Mouse (Mus musculus): Measurements from ENCODE around the gene Cxcl17.

Gene Cxcl17

DNA sequence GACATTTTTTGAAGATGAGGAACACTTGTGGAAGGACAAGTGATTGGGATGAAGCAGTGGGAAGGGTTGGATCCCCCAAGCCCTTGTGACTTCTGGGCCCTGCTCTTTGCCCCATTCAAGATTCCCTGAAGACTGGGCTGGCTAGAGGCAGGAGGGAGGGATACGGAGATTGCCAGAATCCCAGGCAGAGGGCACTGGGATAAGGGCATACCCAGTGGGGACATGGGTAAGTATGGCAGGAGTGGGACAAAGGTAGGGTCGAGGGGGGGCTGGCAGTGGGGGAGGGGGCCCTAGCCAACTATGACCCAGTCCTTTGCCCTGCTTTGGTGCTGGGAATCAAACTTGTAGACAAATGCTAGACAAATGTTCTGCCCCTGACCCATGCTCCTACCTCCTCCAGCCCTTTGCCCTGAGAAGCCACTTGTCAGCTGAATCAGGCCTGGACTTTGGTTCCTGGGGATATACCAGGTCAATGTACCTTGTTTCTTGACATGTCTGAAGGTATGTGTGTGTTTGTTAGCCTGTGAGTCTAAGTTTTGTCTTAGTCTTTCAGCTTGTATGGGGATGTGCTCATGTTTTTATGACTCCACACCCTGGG, 20.7 kb downstream of the Cxcl17 start:
- DNase-seq (ENCODE audit: extremely low spot score, low spot score): no peak

DNA sequence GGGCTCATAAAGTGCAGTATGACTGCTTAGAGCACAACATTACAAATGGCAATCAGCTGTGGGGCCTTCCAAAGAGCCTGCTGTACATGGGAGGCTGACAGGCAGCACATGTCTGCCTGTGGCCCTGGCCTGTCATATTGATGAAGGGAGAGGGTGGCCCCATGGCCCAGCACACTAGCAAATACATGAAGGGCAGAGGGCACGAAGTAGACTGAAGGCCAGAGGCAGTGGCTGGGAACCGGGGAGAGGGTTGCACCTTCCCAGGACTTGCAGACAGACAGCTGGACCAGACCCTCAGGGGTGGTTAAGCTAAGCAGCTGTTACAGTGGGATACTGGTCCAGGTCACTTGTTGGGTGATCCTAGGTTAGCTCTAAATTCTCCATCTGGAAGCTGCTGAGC, 21.7 kb downstream of the Cxcl17 start:
- DNase-seq (ENCODE audit: extremely low spot score, low spot score): no peak

DNA sequence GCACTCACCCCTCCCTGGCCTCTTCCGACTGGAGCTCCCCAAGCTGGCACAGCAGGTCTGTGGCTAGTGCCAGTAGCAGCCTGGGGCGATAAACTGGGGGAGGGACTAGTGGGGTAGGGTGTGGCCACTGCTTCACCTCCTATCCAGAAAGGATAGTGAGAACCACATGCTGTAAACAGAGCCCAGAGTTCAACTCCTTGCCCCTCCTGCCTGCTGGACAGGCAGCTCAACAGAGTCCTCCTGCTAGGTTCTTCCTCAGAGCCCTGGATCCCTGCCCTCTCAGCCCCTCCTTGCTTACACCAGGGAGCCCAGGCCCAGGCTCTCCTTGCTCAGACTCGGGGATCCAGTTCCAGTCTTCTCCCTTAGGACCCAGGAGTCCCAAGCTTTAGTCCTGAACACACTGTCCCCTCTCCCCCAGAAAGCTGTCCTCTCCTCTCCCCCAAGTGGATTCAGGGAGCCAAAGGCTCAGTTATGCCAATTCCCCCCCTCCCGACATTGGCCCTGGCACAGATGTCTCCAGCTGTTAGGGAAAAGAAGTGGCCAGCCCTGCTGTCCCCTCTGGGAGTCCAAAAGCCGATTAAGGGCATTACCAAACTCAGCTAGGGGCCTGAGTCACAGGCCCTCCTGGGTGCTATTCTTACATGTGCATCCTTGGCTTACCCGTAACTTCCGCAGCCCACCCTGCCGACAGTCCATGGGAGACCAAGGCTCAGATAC, 22.5 kb downstream of the Cxcl17 start:
- DNase-seq (ENCODE audit: extremely low spot score, low spot score): no peak

DNA sequence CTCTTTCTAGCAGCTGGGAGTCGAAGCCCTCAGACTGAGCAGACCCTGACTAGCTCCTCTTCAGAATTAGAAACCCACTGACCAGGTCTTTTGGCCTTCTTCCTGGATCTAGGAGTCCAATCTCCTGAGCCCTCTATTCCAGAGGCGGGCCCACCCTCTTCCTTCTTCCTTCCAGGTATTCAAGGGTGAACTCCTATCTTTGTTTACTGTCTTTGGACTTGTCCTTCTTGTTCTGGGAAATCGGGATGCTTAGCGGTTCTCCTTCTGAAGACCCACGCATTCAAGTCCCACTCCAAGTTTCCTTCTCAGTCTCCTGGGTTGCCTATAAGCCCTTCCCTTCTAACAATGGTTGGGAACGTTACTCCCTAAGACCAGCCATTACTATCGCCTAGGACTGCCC, 23.8 kb downstream of the Cxcl17 start:
- no peak for DNase-seq (ENCODE audit: extremely low spot score, low spot score)

DNA sequence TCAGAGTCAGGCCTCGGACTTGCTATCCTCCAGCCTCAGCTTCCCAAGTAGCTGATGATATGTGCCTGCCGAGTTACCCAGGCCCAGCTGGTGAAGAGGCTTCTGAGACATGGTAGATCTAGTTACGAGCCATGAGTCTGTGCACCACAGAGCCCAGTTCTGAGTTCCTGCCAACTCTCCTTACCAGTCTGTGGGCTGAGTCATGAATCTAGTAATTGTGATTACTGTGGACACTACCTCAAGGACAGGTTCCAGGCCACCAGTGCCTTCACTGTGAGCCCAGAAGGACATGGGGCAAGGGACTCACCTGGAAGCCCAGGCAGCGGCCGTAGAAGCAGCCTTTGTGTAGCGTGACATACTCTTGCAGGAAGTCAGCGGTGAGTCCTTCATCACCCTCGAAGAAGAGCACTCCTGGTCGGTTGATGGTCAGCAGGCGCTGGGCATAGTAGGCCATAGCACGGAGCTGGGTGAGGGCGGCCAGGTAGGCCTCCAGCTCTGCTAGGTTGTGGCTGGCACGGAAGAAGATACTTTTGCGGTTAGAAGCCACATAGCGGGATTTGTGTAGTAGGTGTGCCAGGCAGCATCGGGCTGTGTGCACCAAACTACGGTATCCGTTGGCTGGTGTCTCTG, 24.8 kb downstream of the Cxcl17 start:
- no peak for DNase-seq (ENCODE audit: extremely low spot score, low spot score)

DNA sequence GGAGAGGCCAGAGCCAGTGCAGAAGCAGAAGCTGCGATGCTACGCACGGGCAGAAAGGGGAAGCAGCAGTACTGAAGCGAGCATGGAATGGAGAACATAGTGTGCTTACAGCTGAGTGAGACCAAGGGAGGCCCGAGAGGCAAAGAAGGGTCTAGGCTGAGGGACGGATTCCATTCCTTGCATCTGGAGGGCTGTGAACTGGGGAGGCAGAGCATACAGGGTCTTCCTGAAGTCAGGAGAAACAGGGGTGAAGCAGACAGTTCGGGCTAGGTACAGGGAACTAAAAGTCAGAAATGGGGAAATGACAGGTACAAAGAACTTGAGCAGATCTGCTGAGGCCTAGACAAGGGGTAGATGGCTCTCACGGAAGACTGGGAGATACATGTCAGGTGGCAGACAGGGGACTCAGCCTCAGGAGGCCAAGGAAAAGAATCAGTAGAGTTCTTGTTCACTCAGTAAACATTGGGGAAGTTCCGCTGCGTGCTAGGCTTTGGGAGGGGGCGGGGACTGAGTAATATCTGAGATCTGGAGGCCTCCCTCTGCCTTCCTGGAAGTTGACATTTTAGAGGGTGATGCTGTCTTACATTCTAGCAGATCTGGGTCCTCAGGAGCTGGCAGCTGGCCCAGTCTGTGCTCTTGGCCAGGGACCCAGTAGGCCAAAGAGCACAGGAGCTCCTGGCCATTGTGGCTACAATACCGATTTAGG, 26.7 kb downstream of the Cxcl17 start:
- DNase-seq (ENCODE audit: extremely low spot score, low spot score): no peak

DNA sequence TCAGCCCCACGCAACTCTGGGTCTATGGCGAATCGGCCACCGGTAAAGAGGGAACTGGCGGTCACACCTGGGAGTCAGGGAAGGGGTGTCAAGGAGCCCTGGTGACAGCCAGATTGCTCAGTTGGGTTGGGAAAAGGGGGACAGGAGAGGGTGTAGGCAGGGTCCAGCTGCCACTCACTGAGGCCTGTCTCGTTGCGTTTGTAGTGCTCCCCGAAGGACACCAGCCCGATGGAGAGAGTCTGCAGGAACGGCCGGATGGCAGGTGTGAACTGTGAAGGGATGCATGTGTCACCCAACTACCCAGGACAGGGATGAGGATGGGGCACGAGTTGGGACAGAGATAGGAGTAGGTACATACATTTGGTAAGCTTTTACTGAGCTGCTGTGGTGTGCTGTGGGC, 27.4 kb downstream of the Cxcl17 start:
- DNase-seq (ENCODE audit: extremely low spot score, low spot score): no peak

DNA sequence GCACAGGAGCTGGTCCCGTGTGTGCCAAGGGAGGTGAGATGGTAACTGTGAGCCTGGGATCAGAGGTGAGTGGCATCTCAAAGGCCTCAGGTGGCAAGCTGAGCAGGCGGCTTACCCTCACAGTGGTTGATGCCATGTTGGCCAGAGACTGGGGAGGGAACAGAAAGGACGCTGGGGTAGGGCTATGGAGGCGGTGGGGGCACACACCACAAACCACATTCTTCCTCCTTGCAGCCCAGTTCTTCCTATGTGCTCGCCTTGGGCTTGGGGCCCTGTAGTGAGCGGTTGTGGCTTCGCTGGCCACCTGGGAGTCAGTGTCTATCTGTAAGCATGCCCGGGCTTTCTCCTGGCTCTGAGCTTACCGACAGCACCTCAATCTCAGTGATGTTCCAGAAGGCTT, 27.9 kb downstream of the Cxcl17 start:
- DNase-seq (ENCODE audit: extremely low spot score, low spot score): no peak

DNA sequence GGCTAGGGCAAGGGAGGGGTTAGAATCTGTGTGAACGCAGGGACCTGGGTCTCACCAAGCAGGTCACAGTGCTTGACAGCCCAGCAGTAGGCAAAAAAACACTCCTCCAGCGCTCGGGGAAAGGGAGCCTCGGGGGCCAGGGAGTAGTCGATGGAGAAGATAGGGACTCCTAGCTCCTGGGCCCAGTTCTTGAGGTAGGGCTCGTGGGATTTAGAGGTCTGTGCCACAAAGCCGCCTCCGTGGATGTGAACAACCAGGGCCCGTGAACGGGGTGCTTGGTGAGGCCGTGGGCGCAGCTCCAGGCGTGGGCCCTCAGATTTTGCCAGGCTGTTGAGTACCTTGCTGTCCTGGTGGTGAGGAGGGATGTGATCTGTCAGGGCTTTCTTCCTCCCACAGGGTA, 28.4 kb downstream of the Cxcl17 start:
- DNase-seq (ENCODE audit: extremely low spot score, low spot score): no peak

DNA sequence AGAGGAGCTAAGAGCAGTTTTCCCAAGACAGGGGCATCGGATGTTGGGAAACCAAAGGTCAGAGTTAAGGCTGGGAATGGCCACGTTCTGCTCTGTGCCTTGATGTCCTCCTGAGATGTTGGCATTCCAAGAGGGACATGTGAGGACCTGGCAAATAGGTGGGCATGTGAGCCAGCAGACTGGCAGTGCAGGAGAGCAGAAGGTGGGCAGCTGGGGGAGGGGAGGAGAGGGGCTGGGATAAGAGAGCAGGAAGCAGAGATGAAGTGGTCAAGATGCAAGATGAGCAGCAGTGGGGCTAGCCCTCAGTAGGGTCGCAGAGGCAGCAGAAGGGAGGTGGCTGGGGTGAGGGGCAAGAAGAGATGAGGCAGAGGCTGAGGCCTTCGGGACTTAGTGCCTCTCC, 28.8 kb downstream of the Cxcl17 start:
- no peak for DNase-seq (ENCODE audit: extremely low spot score, low spot score)

DNA sequence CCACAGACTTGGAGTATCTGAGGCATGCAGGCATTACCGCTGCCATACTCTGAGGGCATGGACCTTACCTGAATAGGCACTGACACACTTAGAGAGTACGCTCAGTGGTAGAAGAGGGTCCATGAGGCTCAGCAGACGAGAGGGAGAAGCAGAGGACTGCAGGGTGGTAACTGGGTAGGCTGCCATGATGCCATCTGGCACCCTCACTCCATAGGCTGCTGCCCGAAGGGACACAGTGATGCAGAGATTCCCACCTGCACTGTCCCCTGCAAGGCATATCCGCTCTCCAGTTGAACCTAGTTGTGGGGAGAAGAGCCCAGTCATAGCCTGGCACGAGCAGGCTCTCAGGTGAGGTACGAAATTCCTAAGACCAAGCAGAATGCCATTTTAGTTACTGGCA, 29.3 kb downstream of the Cxcl17 start:
- DNase-seq (ENCODE audit: extremely low spot score, low spot score): no peak

DNA sequence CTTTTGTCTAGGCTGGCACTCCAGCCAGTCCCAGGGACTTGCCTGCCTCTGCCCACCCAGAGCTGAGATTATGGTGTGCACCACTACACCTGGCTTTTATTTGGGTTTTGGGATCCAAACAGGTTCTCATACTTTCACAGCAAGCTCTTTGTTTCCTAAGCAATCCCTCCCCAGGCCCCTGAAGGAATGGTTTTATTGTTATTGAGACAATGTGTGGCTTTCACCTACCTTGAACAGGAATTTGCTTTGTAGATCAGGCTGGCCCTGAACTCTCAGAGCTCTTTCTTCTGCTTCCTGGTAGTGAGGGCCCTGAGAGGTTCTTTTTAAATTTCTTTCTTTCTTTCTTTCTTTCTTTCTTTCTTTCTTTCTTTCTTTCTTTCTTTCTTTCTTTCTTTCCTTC, 30.1 kb downstream of the Cxcl17 start:
- DNase-seq (ENCODE audit: extremely low spot score, low spot score): no peak

DNA sequence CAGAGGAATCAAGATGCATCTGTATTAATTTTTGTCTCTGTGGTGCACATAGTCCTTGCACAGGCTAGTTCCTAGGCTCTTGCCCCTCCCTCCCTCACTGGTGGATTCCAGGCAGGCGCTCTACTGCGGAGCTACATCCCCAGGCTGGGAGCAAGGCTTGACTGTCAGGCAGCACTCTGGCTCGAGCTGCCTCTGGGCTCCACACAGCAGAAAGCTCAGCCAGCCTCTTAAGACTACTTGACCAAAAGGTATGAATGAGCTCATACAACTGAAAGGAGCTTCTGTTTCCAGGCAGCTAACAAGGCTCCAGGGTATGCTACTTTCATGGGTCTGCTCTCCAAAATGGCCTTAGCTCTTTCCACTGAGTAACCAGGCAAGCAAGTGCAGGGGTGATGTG, 31.4 kb downstream of the Cxcl17 start:
- DNase-seq (ENCODE audit: extremely low spot score, low spot score): no peak

DNA sequence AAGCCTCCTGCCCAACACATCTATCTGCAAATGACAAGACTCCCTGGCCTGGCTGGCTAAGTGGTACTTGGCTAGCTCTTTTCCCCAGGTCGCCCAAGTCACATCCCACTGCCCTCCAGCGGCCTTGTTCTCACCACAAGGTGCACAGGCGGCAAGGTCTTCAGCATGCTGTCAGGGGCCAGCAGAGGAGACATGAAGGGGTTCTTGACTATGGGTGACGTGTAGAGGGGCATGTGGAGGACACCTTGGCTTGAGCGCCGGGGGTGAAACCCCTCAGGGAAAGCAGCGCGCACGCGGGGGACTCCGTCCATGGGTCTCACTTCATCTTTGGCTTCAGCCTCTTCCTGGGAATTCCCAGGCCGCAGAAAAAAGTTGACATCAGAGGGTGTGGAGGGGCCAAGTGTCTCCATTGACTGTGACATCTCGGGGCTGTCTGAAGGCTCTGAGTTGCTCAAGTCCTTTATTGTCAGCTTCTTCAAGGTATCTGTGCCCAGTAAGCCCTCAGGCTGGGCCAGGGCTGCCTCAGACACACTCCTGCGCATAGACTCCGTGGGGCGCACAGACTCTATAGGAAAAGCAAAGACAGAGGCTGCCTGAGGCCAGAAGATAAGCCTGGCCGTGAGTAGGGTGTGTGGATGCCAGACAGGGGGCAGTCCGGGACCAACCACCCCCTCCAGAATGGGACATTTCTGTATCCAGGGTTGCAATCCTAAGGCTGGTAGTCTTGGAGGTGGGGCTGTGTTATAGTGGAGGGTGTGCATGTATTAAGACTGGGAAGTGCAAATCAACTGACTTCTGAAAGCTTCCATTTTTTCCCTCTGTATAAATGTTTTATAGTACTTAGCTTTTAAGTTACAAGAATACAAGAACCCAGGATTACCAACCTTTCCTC, 32.0 kb downstream of the Cxcl17 start:
- DNase-seq (ENCODE audit: extremely low spot score, low spot score): peak; percentile 22

DNA sequence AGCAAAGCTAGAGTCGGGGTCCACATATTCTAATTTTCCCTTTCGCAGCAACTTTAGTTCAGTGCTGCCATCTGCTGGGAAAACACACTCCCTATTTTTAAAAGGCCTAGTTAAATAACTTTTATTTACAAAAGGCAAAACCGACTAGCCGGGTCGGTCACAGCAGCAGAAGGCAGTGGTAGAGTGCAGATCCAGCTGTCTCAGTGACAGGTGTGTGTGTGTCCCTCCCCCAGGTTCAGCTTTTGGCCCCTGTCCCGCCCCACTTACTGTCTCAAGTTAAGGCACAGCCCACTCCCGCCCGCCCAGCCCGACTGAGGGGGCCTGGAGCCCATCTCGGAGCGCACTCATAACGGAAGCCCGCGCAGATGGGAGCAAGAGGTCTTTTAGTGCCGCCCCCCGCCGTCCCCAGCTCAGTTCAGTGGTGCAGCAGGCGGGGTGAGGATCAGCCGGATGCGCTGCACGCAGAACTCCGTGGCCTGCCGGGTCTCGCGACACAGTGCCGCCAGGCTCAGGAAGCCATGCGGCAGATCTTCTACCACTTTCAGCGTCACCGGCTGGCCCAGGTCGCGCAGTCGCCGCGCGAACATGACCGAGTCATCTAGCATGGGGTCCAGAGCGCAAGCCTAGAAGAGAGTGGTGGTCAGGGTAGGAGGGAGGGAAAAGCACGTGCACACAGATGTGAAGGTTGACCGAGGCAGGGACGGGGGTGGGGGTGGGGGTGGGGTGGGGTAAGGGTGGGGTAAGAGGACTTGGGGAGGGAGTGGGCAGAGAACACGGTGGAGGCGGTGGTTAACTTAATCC, 32.9 kb downstream of the Cxcl17 start:
- DNase-seq (ENCODE audit: extremely low spot score, low spot score): peak; percentile 69

DNA sequence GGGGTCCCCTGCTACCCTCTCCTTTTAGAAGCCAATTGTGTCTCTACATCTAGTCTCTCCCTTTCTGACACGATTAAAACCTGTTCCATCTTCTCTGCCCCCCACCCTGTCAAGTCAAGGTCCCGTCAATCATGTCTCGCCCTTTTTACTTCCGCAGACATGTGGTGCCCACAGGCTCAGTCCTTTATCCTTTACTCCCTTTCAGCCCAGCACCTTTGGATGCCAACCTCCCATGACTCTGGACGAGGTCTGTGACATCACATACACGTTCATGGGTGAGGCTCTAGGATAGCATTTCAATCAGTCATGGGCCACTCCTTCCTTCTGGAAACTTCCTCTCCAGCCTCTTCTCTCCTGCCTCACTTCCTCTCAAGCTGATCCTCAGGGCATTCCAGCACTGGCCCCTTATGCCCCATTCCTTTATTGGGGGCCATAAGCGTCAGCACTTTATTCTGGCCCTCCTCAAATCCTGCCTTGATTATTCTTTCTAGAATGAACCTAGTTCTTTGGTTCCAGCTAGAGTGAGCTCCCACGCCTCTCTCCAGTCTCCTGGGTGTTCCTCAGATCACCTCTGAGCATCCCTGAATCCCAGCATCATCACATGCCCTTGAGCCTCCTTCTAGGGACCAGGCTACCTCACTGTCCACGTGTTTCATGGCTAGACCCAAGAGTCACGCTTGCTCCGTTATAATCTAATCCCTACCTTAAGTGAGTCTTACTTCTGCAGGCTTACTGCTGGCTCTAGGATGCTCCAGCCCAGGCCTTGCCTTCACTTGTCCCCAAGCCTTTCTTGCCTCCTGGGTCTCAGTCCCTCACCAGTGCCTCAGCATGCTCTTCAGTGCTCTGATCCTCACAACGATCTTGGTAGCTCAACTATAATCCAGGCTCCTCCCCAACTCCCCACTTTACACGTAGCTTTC, 34.2 kb downstream of the Cxcl17 start:
- DNase-seq (ENCODE audit: extremely low spot score, low spot score): no peak

DNA sequence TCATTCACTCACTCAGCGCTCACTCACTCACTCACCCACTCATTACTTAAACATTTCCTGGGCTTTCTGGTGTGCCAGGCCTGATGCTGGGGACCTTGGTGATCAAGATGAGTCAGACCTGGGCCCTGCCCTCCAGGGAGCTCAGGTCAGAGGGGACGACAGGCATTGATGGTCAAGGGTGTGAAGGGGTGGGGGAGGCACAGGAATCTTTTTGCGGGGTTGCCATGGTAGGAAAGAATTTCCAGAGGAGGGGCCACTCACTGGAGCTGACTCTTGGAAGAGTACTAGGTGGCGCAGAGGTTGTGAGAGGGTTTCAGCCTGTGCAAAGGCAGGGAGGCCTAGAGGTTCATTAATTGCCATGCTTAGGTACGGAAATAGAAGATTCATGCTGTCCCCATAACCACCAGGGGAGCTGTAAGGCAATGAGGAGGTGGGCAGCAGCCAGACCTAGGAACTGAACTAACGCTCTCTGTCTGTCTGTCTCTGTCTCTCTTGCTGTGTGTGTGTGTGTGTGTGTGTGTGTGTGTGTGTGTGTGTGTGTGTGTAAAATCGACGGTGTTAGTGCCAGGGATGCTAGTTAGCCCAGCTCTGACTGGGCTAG, 35.5 kb downstream of the Cxcl17 start:
- DNase-seq (ENCODE audit: extremely low spot score, low spot score): no peak

DNA sequence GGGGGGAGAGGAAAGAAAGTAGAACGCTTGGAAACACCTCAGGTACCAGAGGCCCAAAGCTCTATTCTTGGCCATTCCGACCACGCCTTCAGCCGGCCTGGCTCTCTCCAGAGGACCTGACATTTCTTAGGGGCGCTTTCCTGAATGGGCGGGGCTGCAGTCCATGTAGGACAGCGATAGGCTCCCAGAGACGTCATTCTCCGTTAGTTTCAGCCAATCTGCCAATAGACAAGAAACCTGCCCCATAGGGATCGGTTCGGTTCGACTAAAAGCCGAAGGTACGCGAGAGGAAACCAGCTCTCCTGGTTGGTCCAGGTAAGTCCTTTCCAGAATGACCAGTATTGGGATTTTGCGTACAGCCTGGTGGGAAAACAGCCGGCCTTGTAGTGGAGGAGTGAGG, 36.1 kb downstream of the Cxcl17 start:
- peak; percentile 51 for DNase-seq (ENCODE audit: extremely low spot score, low spot score)

DNA sequence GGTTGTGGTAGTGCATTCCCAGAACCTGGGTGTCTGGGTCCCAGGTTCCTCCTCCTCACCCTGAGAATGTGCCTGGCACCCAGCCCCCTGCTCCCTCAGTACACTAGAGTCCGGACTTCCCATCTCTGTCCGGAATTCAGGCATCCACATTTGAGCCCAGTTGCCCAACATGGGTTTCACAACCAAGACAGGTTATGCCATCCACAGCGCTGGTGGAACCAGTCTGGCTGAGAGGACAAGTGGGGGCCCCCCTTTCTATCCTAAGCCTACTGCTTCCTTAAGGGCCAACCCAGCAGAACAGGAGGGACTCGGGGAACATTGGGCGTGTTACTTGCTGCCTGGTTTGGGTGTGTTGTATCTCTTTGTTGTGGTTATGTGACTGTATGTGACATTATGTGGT, 40.2 kb downstream of the Cxcl17 start:
- no peak for DNase-seq (ENCODE audit: extremely low spot score, low spot score)
